Mouse (Mus musculus) kidney, postnatal 36 days (tissue): ENCODE measurements around the gene D930020B18Rik.

ENCODE experiments used
- DNase-seq, 2 experiments: peaks; one replicate each; pipeline ENCODE4 v3.0.0; 2021 to 2022; ENCODE audit warnings: mixed read lengths in 2 of 2

Gene D930020B18Rik

DNA sequence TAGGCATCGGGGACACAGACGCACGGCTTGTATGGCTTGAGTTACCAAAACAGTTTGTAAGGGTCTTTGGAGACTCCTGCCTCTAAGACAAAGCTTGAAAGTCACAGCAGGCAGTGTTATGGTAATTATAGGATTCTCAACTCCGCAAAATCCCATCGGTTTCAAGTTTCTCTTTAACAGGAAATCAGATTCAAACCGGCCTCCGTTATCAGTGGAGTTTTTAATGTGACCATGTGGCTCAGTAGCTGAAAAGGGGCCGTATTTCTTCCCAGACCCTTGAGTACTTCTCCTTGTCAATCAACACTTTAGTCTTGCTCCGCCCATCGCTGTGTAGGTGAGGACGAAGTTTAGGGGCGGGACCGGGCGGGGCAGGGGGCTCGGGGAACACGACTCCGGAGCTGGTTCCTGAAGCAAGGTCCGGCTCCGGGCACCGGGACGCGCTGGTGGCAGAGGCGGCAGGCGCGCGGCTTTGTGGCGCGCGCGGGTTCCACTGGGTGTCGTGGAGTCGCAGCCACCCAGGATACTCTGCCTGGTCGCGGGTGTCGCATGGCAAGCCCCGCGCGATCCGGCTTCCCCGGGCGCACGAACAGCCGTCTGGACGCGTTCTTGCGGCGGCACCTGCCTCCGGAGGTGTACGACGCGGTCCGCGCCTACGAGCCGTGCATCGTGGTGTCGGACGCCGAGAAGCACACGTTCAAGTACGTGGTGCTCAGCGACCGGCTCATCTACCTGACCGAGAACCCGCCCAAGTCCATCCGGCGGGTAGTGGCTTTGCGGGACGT, at the start of gene D930020B18Rik:
TSS of gene D930020B18Rik (plus strand) at position 317 of the 782 bp plus-strand sequence.
- DNase-seq, result peak; percentile 4 to 29

DNA sequence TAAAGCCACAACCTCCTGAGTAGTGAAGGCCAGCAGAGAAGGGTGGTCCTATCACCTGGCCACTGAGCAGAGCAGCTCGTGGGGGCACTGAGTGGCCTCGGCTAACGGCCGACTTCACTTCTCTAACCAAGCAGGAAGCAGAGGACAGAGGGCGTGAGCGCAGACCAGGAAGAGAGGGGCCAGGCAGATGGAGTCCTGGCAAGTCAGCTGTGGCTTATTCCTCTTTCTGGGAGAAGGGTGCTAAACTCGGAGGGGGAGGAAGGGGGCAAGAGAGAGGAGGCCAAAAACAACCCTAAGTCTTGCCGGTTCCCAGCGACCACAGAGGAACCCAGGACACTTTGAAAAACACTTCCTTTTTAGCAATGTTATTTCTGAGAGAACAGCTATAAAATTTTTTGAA, 44.8 kb upstream of the D930020B18Rik start:
- DNase-seq, result no peak

DNA sequence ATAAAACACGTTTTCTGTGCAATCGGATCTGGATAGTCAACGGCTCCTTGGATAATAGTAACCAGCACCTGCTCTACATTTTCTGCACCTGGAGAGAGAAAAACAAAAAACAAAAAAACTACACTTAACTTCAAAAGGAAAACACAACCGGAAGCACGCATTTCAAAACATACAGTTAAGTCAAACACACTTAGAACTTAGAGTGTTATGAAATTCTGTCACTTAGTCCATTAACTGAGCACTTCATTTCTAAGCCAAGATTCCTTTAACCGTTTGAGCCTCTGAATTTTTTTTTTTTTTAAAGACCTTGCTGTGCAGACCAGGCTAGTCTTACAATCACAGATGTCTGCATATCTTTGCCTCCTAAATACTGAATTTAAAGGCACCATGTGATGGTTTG, 40.1 kb upstream of the D930020B18Rik start:
- DNase-seq, result no peak

DNA sequence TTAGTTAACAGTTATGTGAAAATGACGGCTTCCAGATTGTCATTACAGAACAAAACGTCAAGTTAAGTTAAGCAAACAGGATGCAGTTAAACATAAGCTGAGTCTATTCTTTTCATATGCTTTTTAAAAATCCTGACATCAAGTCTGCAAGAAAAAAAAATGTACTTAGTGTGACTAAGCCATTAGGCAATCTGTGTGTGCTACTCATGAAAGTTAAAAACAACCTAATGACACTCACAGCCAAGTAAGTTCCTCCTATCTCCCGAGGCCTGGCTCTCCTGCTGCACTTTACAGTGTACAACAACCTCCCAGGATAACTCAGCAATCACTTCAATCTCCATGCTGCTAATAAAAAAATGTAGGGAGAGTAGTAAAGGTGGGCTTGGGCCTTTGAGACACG, 37.8 kb upstream of the D930020B18Rik start:
- DNase-seq, result no peak

DNA sequence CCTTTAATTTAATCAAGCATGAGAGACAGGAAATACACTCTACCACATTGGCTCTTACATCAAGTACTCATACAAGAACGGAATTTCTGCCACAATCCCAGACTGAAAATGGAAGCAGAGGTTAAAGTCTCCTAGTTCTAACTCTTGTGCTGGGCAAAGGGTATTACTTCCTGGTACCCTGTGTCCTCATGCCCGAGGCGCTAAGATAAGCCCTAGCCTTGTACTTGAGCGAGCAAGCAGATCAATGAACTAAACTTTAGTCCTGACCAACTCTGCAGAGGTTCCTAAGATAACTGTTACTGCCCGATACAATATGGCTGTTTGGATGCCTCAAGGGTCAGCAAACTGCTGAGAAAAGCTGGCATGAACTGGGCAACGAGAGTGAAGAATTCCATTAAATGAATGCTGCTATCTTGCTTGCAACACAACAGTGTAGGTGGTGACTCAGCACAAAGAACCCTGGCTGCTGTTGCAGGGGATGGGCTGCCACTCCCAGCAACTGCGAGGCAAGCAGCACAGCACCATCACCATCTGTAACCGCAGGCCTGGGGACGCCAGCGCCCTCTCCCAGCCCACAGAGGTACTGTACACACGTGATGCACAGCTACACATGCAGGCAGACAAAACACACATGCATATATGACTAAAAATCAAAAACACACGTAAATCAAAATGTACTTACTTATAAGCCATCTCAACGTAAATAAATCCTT, 36.6 kb upstream of the D930020B18Rik start:
- no peak for DNase-seq

DNA sequence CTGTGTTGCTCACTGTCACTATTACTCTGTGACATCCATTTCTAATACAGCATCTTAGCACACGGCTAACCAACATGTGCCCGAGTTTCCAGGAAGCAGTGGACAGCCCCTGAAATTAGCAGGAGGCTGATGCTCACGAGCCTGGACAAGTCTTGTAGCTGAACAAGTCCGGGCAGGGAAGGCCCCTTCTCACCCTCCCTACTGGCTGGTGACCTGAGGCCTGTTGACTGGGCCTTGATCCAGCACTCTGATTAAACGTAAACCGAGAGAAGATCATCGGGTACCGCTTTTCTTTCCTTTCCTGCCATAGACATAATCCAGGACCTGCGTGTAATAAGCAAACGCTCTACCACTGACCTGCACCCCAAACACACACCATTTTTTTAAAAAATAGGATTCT, 33.2 kb upstream of the D930020B18Rik start:
- DNase-seq, result peak; percentile 43 to 56

DNA sequence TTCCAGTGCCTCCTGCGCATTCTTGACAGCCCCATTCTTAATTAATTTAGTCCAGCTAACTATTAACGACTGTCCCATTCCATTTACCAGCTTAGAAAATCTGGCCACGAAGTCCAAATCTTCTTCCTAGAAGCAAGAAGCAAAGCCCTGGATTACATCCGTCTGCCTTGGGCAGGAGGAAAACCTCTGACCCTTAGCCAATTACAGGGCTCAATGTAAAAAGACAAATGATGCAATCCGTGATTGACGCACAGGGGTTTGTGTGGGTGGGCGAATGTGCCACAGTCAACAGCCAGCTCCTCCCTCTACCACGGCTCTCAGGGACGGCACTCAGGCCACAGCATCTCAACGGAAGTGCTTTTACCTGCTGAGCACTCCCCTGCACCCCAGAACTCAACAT, 29.8 kb upstream of the D930020B18Rik start:
- no peak for DNase-seq

DNA sequence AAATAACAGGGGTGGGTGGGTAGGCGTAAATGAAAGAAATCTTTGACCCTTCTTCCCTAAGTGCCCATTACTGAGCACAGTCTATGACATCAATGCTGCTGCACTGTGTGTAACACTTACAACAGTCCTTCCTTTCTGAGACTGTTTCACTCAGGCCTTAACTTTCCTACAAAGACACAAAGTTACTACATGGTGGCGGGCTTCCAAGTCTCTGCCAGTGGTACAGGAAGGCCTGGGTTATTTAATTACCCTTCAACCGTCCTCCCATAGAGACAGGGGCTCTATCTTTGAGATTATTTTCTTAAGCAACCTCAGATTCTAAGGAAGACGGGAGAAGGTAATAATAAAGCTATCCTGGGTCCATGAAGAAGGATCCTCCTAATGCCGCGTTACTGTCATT, 28.9 kb upstream of the D930020B18Rik start:
- no peak for DNase-seq

DNA sequence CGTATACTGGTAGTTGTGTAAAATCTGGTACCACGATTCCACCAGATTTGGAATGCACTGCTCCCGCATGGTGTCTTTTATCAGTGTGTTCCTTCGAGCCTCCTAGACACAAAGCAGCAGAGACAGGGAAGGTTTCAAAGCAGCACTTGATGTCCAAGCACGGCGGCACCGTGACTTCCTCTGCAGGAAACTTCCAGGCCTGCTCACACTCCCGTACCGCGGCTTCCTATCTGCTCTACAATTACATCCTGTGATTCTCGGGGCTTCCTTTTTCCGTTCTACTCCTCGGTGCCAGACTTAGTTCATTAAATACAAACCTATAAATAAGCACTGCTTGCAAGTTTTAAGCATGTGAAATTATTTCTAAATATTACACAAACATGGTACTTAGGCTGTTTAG, 27.8 kb upstream of the D930020B18Rik start:
- DNase-seq, result peak; percentile 61 to 71

DNA sequence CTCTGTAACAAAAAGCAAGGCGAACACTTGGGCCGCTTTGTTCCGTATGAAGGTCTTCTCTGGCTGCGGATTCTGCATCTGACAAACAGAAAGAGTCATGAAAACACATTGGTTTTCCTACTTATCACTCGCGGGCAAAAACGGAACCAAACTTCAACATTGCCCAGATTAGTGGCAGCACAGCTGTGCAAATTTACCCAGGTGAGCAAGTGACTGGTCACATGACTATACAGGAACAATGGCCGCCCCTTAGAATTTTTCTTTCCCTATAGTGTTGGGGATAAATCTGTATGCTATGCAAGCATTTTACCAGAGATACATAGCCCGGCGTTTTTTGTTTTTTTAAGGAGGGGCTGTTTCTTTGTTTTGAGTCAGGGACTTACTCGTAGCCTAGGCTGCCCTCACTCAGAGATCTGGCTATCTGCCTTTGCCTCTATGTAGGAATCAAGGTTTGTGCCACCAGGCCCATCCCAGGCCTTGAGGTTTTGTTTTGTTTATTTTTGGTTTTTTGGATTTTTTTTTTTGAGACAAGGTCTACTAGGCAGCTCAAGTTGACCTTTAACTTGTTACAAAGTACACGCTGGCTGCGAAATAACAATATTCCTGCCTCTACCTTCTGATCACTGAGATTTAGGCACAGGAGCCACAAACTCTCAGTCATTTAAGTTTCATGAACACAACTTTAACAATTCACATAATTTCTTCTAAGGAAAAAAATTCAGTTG, 26.1 kb upstream of the D930020B18Rik start:
- peak; percentile 14 to 33 for DNase-seq

DNA sequence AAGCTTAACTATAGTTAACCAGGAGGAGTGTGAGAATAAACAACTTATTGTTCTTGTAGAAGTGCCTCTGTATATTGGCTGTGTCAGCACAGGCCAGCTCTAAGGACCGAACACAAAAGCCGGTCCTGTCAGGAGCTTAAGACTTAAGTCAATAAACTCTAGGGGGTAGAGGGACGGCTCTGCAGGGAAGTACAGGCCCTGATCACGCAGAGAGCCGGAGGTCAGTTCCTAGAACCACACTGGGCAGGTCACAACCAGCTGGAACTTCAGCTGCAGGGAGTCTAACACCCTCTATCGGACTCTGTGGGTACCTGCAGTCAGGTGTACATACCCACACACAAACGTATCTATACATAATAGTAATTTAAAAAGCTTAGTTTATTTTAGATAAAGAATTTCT, 25.5 kb upstream of the D930020B18Rik start:
- peak in 1 of 2 experiments; percentile 31 for DNase-seq

DNA sequence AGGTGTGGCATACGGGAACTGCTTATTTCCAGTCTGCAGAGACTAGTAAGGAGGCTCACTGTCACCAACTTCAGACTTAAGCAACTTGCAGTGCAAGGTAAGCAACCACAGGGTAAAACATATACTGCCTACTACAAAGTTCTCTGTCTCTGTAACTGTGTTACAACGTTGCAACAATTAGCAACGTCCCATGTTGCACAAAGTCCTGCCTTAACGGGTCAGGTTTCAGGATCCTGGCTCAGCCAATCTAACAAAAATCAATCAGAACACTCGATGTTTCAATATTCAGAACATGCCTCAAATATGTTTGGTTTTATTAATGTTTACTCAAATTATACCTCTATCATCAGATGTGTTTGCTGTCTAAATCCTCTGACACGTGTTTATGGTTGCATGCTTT, 19.0 kb upstream of the D930020B18Rik start:
- DNase-seq, result no peak

DNA sequence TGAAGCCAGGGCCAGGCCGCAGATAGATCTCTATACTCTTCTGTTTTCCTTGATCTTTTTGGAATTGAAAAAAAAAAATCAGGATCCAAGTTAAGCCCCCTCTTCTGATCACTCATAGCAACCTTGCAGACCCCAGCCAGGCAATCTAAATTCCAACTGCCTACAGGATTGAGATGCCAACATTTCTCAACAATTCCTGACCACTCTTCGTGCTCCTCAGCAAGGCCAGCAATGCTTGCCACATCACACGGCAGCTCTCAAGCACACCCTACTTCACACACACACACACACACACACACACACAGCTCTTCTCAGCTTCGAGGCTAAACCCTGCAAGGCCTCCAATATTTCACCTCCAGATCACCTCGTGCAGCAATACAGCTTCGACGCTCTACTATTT, 17.7 kb upstream of the D930020B18Rik start:
- DNase-seq, result no peak

DNA sequence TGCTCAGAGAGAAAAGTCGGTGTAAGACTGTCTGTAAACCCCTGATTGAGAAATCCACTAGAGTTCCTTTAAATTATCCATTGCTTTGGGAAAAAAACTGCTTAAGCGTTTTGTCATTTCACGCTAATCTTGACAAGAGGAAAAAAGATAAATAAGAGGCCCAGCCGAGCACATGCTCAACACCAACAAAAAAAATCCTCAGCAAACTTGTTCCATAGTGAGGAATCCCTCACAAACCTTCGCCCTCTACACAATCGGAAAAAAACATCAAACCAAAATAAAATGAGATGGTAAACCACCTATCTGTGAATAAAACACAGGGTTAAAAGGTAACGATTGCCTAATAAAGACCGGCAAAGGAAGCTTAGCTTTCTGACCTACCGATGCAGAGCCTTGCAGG, 16.4 kb upstream of the D930020B18Rik start:
- no peak for DNase-seq

DNA sequence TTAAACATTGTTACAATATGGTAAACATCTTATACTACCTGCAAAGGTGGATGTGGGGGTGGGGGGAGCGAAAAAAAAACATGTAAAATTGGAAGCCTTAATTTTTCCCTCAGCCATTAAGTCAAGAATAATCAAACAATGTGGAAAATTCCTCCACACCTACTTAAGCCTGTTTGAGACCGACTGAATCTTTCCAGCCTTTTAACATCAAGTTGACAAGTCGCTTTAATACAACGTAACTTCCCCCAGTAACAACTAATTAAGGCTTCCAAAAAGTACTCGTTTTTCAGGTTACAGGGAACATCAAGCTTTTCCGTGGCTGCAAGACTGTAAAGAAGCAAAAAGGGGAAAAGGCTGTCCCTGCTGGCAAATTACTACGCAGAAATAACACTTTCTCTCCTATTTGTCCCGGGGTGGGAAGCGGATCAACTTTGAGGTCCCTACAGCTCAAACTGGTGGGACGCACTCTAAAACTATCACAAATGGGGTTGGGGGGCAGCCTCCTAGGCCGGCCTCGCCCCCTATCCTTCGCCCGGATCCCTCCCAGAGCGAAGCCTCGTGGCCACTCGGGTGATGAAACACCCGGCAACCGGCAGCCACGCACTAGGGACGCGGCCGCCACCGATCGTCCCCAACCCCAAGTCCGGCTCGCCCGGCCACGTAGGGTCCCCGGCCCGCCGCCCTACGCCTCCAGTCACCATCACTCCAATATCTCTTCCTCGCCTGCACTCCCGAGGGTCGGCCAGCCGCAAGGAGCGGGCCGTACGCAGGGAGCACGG, 15.8 kb upstream of the D930020B18Rik start:
- peak in 1 of 2 experiments; percentile 8 for DNase-seq

DNA sequence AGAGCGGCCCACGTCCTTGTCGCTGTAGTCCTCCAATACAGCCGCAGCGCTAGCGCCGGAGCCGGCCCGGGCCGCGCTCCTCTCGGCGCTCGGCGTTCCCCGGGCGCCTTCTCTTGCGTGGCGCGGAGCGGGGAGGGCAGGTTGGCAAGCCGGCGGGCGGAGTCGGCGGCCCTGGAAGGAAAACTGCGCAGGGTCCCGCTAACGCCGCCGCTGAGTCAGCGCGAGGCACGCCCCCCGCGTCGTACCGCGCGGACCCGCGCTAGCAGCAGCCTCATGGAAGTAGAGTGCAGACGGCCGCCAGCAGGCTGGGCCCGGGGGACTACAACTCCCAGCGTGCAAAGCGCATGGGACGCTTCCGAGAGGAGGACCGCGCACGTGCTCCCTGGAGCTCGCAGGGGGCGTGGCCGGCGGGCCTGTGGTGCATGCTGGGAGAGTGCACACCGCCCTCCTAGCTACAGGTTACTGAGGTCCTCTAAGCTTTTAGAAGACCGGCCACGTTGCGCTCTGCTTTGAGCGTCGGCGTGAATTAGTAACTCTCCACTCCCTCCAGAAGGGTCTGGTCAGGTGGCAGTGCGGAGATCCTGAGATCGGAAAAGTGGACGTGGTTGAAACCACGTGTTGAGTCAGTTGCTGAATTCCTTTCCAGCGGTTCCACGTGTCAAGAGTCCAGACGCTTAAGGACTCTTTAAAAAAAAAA, 15.1 kb upstream of the D930020B18Rik start, which contains the start of gene Xpot:
TSS of gene Xpot (minus strand) at position 147 of the 697 bp plus-strand sequence.
- peak; percentile 99 to 100 for DNase-seq

DNA sequence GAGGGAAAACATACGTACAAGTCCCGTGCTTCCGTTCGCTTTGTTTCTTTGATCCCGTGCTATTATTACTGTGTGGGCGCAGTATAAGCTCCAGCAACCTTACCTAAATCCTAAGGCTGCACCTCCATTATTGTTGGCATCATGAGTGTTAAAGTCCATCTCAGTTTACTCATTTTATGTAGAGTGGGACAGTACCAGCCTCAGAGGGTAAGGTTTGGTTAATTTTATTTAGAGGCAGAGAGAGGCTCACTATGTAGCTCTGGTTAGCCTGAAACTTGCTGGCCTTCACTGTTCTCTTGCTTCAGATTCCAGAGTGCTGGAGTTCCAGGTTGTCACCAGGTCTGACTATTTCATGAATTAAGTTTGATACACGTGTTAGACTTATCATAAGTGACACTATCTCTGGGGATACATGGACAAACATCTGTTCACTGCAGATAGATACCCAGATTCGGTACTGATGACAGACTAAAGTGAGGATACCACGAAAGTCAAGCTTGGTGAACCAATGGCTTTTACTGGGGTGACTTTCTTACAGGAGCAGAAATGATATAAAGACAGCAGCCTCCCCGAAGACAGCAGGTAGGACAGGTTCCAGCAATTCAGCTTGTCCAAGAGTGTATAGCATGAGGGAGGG, 14.1 kb upstream of the D930020B18Rik start:
- no peak for DNase-seq

DNA sequence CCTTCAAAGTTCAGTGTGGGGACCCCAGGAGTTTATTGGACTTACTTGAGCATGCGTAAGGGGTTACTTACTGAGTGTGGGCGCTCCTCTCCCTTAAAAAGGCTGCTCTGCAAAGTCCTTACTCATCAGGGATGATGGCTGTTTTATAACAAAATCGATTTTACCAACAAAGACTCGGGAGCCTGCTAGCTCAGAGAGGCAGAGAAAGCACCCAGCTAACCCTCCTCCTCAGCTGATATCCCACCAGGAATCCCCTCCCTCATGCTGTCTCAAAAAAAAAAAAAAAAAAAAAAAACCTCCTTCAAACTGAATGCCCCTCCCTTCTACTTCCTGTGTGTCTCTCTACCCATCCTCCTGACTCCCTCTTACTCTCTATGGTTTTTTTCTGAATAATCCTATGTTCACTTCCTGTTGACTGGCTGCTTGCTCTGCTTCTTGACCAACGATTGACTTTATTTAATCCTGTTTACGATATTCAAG, 12.8 kb upstream of the D930020B18Rik start:
- DNase-seq, result no peak

DNA sequence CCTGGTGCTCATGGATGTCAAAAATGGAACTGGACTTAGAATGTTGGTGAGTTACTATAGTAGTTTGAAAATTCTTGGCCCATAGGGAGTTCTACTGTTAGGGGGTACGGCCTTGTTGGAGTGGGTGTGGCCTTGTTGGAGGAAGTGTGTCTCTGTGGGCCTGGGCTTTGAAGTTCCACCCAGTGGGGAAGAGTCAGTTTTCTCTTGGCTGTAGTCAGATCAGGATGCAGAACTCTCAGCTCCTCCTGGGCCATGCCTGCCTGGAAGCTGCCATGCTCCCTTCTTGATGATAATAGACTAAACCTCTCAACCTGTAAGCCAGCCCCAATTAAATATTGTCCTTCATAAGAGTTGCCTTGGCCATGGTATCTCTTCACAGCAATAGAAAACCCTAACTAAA, 7.2 kb upstream of the D930020B18Rik start:
- no peak for DNase-seq

DNA sequence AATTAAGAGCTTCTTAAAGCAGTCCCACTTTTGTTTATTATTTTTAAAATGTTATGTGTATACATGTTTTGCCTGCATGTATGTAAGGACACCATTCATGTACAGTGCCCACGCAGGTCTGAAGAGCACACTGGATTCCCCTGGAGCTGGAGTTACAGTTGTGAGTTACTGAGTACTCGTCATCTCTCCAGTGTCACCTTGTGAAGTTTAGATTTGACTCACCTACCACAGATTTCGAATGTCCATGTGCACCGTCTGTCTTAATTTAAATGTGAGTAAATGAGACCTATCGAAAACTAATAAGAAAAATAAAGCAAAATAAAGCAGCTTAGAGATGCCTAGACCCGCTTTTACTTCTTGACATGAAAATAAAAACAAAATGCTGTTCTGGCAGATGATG, 5.1 kb upstream of the D930020B18Rik start:
- no peak for DNase-seq

DNA sequence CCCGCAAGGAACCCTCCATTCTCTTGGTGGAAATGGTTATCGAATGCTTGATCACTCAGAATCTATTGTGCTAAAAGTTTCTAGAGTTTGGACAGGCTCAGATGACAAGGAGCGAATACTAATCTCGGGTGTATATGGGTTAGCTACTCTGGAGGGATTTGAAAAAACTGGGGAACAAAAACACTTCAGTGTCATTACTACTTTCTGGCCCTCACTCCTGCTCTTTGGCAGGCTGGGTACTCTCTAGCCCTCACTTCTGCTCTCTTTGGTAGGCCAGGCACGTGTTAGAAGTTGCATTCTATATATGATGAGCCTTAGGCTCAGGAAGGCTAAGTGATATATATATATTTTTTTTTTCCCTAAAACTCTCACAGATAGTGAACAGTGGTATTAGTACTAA, 1.8 kb upstream of the D930020B18Rik start:
- no peak for DNase-seq
